Mouse (Mus musculus): Measurements from ENCODE around the gene Nrtn.

DNA sequence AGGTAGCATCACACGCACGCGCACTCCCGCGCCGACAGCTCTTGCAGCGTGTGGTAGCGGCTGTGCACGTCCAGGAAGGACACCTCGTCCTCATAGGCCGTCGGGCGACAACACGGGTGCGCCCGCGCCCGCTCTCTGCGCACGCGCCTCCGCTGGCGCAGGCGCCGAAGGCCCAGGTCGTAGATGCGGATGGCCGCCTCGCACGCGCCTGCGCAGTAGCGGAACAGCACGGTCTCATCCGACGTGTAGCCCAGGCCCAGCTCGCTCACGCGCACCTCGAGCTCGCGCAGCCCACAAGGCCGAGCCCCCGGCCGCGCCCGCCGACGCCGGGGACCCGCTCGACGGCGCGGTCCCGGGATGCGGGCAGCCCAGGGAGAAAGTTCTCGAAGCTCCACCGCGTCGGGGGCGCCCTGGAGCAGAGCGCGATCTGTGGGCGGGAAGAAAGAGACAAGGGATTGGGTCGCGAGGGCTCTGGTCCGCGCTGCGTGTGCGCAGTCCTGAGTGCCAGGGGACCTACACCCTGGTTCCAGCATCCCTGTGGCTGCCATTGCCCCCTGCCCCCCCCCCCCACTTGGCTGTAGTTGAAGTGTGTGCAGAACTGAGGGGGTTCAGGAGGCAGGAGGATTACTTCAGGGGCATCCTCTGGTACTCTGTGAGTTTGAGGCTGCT is 5.8 kb downstream of the Nrtn start:
- no peak for TF ChIP-seq POLR2A (IDR thresholded peaks at IDR 0.05; ENCODE audit: insufficient read length, low read depth)
- no peak for TF ChIP-seq POLR2AphosphoS2 (IDR thresholded peaks at IDR 0.05; ENCODE audit: insufficient read length, low read depth)
- TF ChIP-seq CEBPB (IDR thresholded peaks at IDR 0.05; ENCODE audit: insufficient read depth, poor library complexity, severe bottlenecking) = no peak
- TF ChIP-seq E2F4 (IDR thresholded peaks at IDR 0.05; ENCODE audit: insufficient read depth) = no peak
- TF ChIP-seq USF1 (IDR thresholded peaks at IDR 0.05; ENCODE audit: low read depth) = no peak
- no peak for TF ChIP-seq MYOD1 (IDR thresholded peaks at IDR 0.05; ENCODE audit: control insufficient read depth in 1 of 3, insufficient read length in 2 of 3, low read depth in 2 of 3)
- TF ChIP-seq TCF12 (IDR thresholded peaks at IDR 0.05; ENCODE audit: insufficient read depth, poor library complexity, severe bottlenecking) = no peak
